Mouse (Mus musculus): Measurements from ENCODE around the gene Agrp.
A peak's percentile ranks its signal among the peaks of the same experiment; 100 is the strongest.
"Not testable (repeated sequence)": the region's sequence is repeated elsewhere in the genome, so short reads cannot be mapped to it uniquely, and the experiment has no call there.

Agrp gene

DNA sequence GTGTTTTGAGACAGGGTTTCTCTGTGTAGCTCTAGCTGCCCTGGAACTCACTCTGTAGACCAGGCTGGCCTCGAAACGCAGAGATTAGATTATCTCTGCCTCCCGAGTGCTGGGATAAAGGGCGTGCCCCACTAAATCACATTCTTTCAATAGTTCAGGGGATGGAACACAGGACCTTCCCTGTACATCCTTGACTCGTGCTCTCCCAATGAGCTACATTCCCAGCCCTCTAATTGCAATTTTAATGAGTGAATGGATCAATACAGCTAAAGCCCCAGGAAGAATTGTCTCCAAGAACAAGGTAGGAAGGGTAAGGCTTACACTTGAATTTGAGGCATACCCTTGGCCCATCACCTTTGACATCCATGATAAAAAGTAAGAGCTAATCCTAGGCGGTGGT is 38.4 kb downstream of the Agrp start:
- no peak for DNase-seq (ENCODE audit: low spot score)

DNA sequence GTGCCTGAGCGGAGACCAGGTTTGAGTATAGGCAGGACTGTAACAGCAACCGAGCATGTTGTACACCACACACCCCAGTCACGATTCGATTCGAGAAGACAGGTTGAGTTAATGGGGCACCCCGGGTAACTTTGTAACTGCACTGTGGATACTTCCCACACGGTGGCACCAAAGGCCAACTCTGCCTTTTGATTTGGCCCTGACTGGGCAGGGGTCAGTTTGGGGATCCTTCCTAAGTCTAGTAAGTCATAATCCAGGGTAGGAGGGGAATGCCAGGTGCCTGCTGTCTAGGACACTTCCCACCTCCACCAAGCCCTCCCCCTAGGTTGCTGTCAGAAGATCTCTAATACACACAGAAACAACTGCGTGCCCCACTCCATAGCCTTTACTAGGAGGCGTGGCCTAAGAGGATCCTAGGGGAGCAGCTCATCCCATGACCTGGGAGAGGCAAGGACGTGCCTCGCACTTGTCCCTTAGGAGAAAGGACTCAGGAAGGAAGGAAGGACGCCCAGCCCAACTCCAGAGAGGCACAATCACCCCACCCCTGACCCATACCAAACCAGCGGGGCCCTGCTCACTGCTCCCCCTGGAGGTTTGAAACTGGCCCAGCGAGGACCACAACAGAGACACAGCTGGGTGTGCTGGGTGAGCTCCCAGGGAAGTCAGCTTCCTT is 40.7 kb downstream of the Agrp start:
- DNase-seq (ENCODE audit: low spot score): peak; percentile 33

DNA sequence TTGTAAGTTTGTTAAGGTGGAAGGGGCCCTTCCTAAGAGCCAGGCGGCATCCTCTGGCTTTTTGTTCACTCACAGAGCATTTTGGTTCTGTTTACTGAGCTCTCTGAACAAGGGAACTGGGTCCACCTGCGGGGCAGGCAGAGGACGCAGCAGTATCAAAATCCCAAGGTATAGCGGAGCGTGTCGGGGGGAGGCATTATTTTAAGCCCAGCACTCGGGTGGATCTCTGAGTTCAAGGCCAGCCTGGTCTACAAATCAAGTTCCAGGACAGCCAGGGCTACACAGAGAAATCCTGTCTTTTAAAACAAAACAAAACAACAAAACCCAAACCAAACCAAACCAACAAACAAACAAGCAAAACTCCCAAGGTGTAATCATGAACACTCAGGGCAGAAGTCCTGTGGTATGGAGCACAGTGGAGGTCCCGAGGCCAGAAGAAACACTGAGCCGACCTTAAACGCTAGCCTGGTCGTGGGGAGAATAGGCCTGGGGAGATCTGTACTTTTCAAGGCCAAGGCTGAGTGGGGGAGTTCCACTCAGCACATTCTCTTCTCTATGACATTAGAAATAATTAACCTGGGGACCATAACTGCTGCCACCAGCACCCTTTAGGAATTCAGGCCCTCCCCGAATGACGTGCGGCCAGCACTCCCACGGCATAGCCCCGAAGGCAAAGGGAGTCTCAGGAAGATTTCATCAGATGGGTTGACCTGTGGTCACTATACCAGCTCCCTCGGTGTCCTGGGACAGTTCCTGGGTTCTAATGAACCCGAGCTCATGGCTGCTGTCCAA is 42.5 kb downstream of the Agrp start:
- DNase-seq (ENCODE audit: low spot score): no peak

DNA sequence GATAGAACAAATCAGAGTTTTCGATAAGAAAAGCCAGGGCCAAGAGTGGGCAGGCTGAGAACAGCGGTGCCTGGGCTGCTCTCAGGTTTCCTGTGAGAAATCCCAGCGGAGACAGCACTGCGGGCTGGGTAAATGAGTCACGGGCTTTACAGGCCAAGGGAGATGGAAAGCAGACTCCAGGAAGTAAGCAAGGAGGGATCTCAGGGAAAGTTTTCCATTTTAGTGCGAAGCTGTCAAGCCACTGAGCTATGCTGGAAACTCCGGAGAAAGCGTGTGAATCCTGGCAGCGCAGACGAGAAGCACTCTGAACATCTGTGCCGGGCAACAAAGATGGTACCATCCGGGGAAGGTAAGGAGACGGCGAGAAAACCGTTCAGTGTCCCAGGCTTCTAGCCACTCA is 43.3 kb downstream of the Agrp start:
- DNase-seq (ENCODE audit: low spot score): peak; percentile 31

DNA sequence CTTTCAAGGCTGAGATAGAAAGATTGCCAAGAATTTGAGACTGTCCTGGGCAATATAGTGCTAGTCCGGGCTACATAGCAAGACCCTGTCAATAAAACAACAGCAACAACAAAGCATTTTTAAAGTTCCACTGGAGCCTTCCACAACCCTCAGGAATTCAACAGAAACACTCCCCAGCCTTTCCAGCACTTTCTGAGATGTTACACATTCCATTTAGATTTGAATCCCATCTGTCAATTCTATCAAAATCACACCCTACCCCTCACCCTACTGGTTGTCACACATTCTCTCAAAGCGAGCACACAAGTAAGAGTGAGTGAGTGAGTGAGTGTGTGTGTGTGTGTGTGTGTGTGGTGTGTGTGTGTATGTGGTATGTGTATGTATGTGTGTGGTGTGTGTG is 44.8 kb downstream of the Agrp start:
- DNase-seq (ENCODE audit: low spot score): no peak

DNA sequence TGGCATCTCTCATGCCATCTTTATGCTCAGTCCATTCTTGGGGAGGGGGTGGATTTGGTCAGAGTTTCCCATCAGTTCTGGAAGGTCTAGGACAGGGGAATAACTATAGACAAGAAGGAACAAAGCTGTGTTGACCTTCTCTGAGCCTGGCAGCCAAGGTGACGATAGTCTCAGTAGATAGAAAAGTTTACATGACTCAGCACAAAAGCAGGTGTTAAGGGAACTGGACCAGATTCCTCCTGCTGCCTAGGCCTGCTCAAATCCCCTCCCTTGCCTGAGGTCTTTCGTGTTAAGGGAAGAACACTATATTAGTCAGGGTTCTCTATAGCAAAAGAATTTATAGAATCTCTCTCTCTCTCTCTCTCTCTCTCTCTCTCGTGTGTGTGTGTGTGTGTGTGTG is 57.5 kb downstream of the Agrp start:
- no peak for DNase-seq (ENCODE audit: low spot score)

DNA sequence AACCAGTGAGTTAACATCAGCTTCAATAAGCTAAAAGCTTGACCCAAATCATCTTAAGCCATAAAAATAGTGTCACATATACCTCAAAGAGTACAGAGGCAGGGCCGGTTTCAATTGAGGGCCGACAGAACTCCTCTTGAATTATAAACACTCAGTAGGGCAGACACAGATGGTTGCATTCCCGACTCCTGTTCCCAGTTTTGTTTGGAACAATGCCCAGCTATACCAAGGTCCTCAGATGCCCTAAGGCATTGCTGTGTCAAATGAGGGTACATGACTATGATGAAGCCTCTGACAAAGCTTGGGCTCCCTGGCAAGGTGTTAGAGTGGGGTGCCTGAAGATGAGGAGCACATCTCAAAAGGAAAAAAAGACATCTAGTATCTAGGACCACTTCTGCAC is 61.7 kb downstream of the Agrp start:
- no peak for DNase-seq (ENCODE audit: low spot score)

DNA sequence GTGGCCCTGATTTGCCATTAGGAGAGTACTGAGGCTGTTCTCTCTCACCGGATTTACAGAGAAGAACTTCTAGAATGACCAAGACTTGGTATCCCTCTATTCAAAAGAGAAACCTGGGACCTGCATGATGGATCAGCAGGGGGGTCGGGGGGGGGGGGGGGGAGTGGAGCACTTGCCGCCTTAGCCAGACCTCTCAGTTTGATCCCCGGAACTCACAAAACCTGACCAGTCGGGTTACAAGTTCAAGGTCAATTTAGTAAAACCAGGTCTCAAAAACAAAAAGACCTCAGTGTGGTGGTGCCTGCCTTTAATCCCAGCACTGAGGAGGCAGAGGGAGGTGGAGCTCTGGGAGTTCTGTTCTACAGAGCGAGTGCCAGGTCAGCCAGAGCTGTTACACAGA is 62.5 kb downstream of the Agrp start:
- no peak for DNase-seq (ENCODE audit: low spot score)

DNA sequence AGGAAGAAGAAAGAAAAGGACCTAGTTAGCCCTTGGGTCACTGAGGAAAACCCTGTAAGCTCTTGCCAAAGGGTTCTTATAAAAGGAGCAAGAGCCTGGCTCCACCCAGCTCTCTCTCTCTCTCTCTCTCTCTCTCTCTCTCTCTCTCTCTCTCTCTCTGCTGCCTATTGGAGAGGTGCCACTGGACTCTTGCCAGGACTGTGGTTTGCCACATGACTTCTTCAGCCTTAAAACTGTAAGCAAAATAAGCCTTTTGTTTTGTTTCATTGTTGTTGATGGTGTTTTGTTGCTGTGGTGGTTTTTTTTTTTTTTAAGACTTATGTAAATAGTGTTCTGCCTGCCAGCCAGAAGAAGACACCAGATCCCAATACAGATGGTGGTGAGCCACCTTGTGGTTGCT is 63.8 kb downstream of the Agrp start:
- no peak for DNase-seq (ENCODE audit: low spot score)

DNA sequence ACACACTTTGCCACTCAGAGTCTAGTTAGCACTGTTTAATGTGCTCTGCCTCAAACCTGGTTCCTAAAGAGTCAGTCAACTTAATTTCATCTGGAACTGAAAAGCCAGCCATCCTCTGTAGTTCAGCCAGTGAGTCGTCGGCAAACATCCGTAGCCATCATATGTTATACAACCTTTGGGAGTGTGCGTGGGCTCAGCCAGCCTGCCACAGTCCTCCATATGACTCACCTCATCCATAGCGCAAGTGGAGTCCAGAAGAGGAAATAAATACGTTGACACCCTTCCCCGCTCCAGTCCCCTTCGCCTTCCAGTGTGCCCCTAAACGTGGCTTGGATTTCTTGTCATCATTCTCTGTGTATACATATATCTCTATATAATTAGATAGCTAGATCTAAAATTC is 65.4 kb downstream of the Agrp start:
- DNase-seq (ENCODE audit: low spot score): no peak

DNA sequence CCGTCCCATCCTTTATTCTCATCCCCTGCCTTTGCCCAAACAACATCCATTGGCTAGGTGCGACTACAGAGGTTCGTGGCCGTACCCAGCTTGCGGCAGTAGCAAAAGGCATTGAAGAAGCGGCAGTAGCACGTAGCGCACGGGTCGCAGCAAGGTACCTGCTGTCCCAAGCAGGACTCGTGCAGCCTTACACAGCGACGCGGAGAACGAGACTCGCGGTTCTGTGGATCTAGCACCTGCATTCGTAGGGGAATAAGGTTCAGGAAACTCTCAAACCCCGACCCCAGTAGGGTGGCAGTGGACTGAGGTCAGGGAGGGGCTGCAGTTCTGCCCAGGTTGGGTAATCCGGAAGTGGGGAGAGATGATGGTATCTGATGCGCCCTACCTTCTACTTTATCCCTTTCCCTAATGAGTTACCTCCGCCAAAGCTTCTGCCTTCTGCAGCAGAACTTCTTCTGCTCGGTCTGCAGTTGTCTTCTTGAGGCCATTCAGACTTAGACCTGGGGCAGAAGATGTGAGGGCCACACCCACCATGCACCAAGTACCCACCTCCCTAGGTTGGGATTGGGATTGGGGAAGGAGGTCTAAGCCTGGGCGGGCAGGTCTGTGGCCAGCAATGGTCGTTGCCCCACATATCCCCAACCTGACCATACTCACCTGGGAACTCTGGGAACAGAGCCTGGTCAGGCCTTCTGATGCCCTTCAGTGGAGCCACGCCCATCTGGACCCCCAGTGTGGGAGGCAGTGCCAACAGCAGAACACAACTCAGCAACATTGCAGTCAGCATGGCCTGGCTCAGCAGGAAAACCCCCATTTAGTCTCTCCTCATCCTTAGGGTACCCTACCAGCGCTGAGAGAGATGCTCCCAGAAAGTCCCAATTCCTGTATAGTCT is 70.2 kb downstream of the Agrp start:
- no peak for DNase-seq (ENCODE audit: low spot score)

DNA sequence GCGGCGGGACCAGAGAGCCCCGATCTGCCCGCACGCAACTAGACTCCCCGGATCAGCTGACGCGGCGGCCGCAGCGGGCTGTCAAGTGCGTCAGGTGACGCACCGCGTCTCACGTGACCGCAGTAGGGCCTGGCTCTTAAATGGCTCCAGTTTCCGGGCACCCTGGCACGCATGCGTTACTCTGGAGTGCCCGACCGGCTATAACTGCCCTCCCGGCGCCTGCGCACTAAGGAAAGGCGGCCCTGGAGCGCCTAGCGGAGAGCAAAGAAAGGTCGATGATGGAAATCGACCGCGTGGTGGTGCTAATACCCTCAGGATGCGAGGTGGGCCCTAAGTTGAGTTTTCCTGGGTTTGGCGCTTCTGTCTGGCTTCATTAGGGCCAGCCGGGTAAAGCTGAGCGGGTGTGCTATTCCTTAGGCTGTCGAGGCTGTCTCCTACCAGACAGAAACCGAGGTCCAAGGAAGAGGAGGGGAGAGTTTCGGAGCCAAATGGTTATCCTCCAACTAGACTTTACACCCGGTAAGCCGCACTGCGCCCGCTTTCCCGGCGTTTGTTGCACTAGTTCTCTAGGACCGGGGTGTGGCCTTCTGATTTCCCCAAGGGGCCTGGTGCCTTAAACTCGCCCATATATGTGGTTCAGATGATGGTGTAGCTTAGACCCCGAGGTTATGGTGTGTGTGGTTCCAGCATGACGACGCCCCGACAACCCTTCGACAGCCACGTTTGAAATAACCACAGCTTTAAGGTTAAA is 71.1 kb downstream of the Agrp start, which contains the start of gene Atp6v0d1:
Gene Atp6v0d1 (minus strand): TSS at position 96 of the 751 bp plus-strand sequence.
- DNase-seq (ENCODE audit: low spot score): peak; percentile 98

DNA sequence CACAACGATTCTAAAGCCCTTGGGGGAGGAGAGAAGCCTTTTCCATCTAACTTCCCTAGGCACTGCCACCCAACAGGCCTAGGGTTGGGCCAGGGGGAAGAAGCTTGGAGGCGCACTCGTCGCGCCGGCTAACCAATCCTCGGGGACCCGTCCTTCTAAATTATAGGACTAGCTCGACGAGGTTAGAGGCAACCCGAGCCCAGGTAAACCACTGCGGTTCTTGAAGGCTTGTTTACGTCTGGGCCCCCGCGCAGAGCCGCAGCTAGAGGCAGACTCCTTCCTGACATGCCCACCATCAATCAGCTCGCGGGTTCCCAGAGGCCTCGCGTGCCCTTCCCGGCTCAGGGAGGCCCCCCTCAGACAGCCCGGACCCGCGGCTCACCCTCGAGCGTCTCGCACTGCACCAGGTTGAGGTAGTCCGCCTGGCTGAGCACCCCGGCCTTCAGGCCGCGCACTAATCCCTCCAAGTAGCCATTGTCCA is 71.8 kb downstream of the Agrp start:
- DNase-seq (ENCODE audit: low spot score): peak; percentile 36

DNA sequence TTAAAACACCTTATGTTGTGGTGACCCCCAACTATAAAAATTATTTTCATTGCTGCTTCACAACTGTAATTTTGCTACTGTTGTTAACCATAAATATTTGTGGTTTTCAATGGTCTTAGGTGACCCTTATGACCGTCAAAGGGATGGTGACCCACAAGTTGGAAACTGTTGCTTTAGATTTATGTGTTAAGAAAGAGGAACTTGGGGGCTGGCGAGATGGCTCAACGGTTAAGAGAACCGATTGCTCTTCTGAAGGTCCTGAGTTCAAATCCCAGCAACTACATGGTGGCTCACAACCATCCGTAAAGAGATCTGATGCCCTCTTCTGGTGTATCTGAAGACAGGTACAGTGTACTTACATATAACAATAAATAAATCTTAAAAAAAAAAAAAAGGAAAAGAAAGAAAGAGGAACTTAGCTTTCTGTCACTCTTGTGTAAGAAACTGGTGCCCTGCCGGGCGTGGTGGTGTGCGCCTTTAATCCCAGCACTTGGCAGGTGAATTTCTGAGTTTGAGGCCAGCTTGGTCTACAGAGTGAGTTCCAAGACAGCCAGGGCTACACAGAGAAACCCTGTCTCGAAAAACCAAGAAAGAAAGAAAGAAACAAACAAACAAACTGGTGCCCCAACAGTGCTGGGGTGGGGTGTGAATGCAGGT is 72.5 kb downstream of the Agrp start:
- DNase-seq (ENCODE audit: low spot score): not testable (repeated sequence)

DNA sequence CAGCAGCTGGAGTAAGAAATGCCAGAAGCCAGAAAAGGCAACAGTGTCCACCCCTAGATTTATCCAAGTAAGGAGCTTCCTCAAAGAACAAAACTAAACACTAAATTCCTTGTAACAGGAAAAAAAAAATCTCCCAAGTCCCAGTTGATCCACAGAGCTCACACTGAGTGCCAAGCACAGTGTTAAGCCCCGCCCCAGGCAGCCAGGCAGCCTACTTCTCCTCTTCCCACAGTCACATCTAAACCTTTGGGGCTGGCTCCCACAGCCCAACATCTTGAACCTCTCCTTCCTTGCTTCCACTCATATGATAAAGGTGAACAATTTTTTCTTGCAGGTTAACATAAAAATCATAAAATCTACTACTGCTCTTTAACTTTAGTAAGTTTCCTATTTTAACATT is 73.3 kb downstream of the Agrp start:
- DNase-seq (ENCODE audit: low spot score): no peak

DNA sequence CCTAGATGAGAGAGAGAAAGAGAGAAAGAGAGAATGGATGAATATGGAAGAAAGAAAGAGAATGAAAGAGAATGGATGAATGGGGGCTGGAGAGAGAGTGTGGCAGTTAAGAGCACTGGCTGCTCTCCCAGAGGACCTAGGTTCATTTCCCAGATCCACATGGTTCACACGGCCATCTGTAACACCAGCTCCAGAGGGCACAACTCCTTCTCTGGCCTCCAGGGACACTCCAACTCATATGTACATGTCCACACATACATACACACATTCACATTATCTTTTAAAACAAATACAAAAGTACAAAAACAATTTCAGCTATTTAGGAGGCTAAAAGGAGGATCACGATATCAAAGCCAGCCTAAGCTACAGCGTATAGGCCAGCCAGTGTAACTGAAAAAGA is 74.3 kb downstream of the Agrp start:
- no peak for DNase-seq (ENCODE audit: low spot score)

DNA sequence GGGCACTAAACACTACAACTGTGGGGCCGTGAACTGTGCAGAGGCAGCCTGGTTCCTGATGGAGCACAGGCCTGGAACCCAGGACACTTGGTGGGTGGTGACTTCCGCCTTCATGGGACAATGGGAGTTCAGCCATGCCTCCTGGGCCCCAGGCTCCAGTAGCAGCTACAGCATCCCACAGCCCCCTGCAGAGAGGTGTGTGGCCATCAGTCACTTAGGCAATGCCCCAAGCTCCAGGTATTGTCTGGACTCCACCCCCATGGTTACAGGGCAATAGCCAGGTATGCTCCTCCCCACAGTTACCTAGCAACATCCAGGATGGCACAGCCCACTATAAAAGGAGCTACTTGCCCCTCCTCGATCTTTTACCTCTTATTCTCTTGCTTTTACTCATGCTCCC is 82.0 kb downstream of the Agrp start:
- DNase-seq (ENCODE audit: low spot score): no peak

DNA sequence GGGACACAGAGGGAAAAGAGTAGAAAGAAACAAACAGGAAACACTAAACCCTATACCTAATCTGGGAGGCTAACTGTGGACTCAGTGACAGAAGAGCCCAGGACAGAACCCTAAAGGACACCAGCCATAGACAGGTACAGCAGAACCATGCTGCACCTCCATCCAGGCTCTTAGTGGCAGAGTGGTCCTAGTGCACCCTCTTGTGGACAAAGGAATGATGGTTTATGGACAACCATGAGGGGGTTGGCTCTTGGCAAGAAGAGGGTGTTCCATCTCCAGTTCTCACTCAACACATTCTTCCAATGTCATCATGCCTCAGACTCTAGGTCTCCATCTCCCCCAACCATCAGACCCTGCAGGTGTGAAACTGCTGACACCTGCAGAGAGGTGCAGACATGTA is 83.1 kb downstream of the Agrp start:
- DNase-seq (ENCODE audit: low spot score): no peak

DNA sequence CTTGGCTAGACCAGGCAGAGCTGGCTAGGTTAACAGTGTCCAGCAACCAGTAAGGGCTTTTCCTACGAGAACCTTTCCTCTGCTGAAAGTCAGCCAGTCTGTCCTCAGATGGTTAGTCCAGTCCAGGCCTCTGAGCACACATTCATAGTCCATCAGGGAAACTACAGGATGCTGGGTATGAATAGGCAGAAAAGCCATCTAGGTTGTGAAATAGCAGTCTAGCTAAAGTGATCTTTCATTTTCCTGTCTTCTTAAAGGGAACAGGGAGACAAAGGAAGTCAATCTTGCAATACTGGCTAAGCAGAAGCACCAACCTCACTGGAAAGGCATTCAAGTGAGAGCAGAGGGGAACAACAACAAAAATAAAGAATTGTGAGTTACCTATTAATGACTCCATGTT is 84.4 kb downstream of the Agrp start:
- DNase-seq (ENCODE audit: low spot score): no peak

DNA sequence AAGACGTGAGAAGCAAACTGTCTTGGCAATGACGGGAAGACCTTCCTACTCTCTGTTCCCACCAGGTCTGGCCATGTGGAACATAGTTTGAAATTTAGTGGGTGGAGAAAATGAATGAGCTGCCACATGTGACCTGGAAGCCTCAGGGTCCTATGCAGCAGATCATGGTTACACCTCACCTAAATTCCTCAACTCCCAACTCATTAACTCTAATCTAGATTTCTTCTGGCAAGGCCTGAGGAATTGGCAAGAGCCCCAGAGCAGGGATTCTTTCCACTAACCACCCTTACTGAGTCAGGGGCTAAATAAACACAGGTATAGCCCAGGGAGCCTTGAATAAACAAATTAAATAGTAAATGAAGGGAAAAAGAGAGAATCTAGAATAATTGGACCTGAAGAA is 85.2 kb downstream of the Agrp start:
- no peak for DNase-seq (ENCODE audit: low spot score)

DNA sequence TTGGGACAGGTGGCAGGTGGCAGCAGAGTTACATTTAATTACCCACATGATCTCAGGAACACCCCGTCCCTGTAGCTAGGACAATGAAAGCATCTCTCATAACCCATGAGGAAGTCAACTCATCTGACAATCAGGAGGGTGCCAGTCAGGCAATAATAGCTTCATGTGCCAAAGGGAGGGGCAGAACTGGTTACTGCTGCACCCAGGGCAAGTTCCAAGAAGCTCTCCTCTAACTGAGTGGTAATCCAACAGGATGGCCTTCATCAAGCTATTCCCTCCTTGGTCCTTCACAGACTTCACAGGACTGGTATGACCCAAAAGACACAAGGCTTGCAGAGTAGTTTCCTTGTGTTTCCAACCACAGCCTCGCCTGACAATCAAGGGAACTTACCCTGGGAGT is 87.1 kb downstream of the Agrp start:
- DNase-seq (ENCODE audit: low spot score): no peak
